Mouse (Mus musculus) lung, postnatal 0 days (tissue): Measurements from ENCODE around the gene Brf1. TPM values are rescaled to one million over a fixed set of nuclear protein-coding genes. Genes with fewer than 3 reads are reported as not detected.

Source experiments
- ATAC-seq: fragments of 200-750 bp; cut with Nextera tagmentation; 2 replicates; pipeline ENCODE4 v1.8.0; 2017; ENCODE audit warnings: moderate library complexity
- DNase-seq: peaks from one replicate; pipeline ENCODE4 v3.0.0-alpha.2; 2016; ENCODE audit warnings: low spot score
- H3K27ac ChIP-seq: fragments of 300-500 bp; sonication (generic); 2 replicates; pipeline ENCODE4 v1.5.1; 2014; ENCODE audit warnings: antibody characterized with exemption, mild to moderate bottlenecking, low read length, mixed read lengths
- H3K27me3 ChIP-seq: fragments of 300-500 bp; sonication (generic); replicated peaks from 2 replicates; pipeline ENCODE4 v1.6.1; 2014; ENCODE audit warnings: low read length, mixed read lengths; ENCODE audit not compliant: insufficient read depth
- H3K36me3 ChIP-seq: fragments of 300-500 bp; sonication (generic); 2 replicates; pipeline ENCODE4 v1.6.1; 2014; ENCODE audit warnings: low read length, mixed read lengths; ENCODE audit not compliant: insufficient read depth
- H3K4me1 ChIP-seq: fragments of 300-500 bp; sonication (generic); 2 replicates; pipeline ENCODE4 v1.6.1; 2014; ENCODE audit warnings: antibody characterized with exemption, low read depth, low read length, mixed read lengths; ENCODE audit not compliant: insufficient read depth
- H3K4me2 ChIP-seq: fragments of 300-500 bp; sonication (generic); replicated peaks from 2 replicates; pipeline ENCODE4 v1.6.1; 2014; ENCODE audit warnings: low read depth, mild to moderate bottlenecking, low read length, moderate library complexity, mixed read lengths
- H3K4me3 ChIP-seq: fragments of 300-500 bp; sonication (generic); 2 replicates; pipeline ENCODE4 v1.5.1; 2014; ENCODE audit warnings: low read depth, low read length
- H3K9ac ChIP-seq: fragments of 300-500 bp; sonication (generic); replicated peaks from 2 replicates; pipeline ENCODE4 v1.6.1; 2014; ENCODE audit warnings: low read depth, mild to moderate bottlenecking
- H3K9me3 ChIP-seq: fragments of 300-500 bp; sonication (generic); 2 replicates; pipeline ENCODE4 v1.6.1; 2016; ENCODE audit warnings: low read length, mixed read lengths
- CTCF ChIP-seq: IDR thresholded peaks from 2 replicates; pipeline ENCODE4 v1.5.1; 2016; ENCODE audit warnings: antibody characterized with exemption, mild to moderate bottlenecking
- EP300 ChIP-seq: IDR thresholded peaks from 2 replicates; pipeline ENCODE4 v1.6.1; 2016; ENCODE audit warnings: antibody characterized with exemption, mild to moderate bottlenecking, control low read depth
- WGBS: fragments of 180-500 bp; shearing (Covaris S2); extraction: QIAGEN DNeasy Blood & Tissue Kit; methylation state at CpG from one replicate; pipeline ENCODE4 v1.1.7; 2014; 5-methylcytosine and 5-hydroxymethylcytosine counted together
- polyA plus RNA-seq: library from polyadenylated mRNA; unstranded; fragments of >200 nt; fragmentation: Nextera tagmentation; extraction: Ambion mirVana; gene quantifications from 2 replicates; pipeline ENCODE4 v1.2.1, GENCODE M21; 2015

Brf1 gene
- polyA plus RNA-seq, 1 experiment from 2014 or later, result 38.8 TPM

- DNase-seq (no peak), ATAC-seq (no peak)
- Histone ChIP-seq H3K4me1 (peaks cover 8% of the 10 kb centered on the region; the same call in 1 of the 2 replicates), H3K36me3 (no peaks in the 10 kb centered on the region), H3K27me3 (no peaks in the 10 kb centered on the region), H3K4me2 (no peak overlapping the region), H3K9me3 (no peaks in the 10 kb centered on the region), H3K9ac (no peak overlapping the region), H3K4me3 (no peak overlapping the region), H3K27ac (no peak overlapping the region)
- TF ChIP-seq EP300 (no peak), CTCF (peak; percentile 37)
- 45% methylated on average over 2 of the region's 2 CpGs for WGBS
Observed at GRCm38 (mm10) chr12:113002667-113003066, 2.2 kb upstream of the Brf1 start.

- Histone ChIP-seq H3K36me3 (no peaks in the 10 kb centered on the region), H3K4me3 (peak overlapping the region; percentile 91), H3K27ac (peak overlapping the region; percentile 82), H3K4me2 (peak overlapping the region; percentile 58), H3K27me3 (no peaks in the 10 kb centered on the region), H3K9ac (0 out of 2 replicates have a peak overlapping the region, but pooled peaks have one; percentile 16), H3K9me3 (no peaks in the 10 kb centered on the region), H3K4me1 (peaks cover 8% of the 10 kb centered on the region; the same call in 1 of the 2 replicates)
- TF ChIP-seq CTCF, result no peak
- TF ChIP-seq EP300, result no peak
- no peak for DNase-seq
- ATAC-seq, result no peak
- WGBS, result 2% methylated on average over 5 of the region's 5 CpGs
Observed at GRCm38 (mm10) chr12:113001133-113001474, 600 bp upstream of the Brf1 start.

DNA sequence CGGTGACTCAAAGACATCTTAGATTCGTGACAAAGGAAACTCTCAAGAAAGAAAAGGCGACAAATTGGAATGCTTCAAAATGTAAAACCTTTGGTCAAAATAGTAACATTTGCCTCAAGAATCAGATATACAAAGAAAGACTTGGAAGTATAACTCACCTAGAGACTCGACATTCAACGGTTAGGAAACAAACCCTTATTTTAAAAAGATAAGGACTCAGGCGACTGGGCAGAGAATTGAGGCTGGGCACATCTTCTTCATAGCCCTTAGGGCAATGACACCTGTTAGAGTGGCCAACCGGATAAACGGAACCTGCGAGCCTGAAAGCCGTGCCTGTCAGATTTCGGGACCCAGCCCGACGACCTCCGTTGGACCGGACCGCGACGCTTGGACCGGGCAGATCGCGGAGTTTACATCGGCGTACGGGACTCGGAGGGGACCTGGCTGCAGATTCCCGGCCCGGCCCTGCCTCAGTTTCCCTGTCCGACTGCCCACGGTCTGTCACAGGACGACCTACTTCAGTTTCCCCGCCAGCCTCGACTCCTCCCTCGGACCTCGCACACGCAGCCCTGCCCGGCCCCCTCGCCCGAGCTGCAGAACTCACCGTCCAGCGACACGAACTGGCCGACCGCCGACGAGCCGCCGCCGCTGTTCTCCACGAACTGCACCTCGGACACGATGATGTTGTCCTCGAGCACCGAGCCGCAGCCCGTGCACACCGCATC lies 773 bp downstream of the Brf1 start:
- H3K36me3 ChIP-seq, result no peaks in the 10 kb centered on the region
- DNase-seq (peak; percentile 64), ATAC-seq (peak; percentile 2; the same call in 1 of the 2 replicates)
- no peak for TF ChIP-seq EP300
- TF ChIP-seq CTCF, result no peak
- H3K27me3 ChIP-seq, result no peaks in the 10 kb centered on the region
- peak overlapping the region; percentile 88 for H3K4me2 ChIP-seq
- H3K4me1 ChIP-seq, result peaks cover 8% of the 10 kb centered on the region; the same call in 1 of the 2 replicates
- under 1% methylated on average over 56 of the region's 56 CpGs for WGBS
- H3K9ac ChIP-seq, result peak overlapping the region; percentile 89
- H3K9me3 ChIP-seq, result no peaks in the 10 kb centered on the region
- H3K4me3 ChIP-seq, result peak overlapping the region; percentile 91
- peak overlapping the region; percentile 98 for H3K27ac ChIP-seq

GRCm38 (mm10) chr12:112994153-112994552 lies 6.4 kb downstream of the Brf1 start:
- ATAC-seq (no peak), DNase-seq (no peak)
- Histone ChIP-seq H3K4me3 (no peak overlapping the region), H3K4me1 (peaks cover 4% of the 10 kb centered on the region; the same call in 1 of the 2 replicates), H3K36me3 (peaks cover 8% of the 10 kb centered on the region; the same call in 1 of the 2 replicates), H3K27me3 (no peaks in the 10 kb centered on the region), H3K27ac (no peak overlapping the region), H3K9ac (no peak overlapping the region), H3K9me3 (no peaks in the 10 kb centered on the region), H3K4me2 (no peak overlapping the region)
- WGBS, result 64% methylated on average over 4 of the region's 4 CpGs
- no peak for TF ChIP-seq EP300
- TF ChIP-seq CTCF, result no peak

DNA sequence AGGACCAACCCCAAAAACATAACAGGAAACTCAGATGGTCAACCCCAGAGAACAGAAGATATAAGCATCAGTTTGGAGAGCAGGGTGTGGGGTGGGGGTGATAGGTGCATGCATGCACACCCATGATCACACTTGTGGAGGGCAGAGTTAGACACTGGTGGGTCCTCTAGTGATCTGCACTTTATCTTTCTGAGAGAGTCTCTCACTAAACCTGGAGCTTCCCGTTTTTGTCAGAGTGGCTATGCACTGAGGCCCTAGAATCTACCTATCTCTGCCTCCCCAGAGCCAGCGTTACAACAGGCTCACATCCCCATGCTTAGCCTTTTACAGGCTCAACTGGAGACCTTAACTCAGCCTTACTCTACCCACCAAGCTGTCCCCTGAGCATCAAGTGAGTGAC lies 9.1 kb downstream of the Brf1 start:
- Histone ChIP-seq H3K36me3 (peaks cover 13% of the 10 kb centered on the region), H3K27me3 (no peaks in the 10 kb centered on the region), H3K9me3 (no peaks in the 10 kb centered on the region), H3K27ac (no peak overlapping the region), H3K4me2 (no peak overlapping the region), H3K4me3 (no peak overlapping the region), H3K4me1 (no peaks in the 10 kb centered on the region), H3K9ac (no peak overlapping the region)
- WGBS, result 82% methylated on average over 2 of the region's 2 CpGs
- TF ChIP-seq CTCF (no peak), EP300 (no peak)
- DNase-seq (no peak), ATAC-seq (no peak)

GRCm38 (mm10) chr12:112990706-112991405 lies 9.6 kb downstream of the Brf1 start:
- Histone ChIP-seq H3K9ac (no peak overlapping the region), H3K4me1 (no peaks in the 10 kb centered on the region), H3K4me3 (no peak overlapping the region), H3K36me3 (peaks cover 16% of the 10 kb centered on the region), H3K4me2 (no peak overlapping the region), H3K27me3 (no peaks in the 10 kb centered on the region), H3K27ac (no peak overlapping the region), H3K9me3 (no peaks in the 10 kb centered on the region)
- DNase-seq (no peak), ATAC-seq (no peak)
- TF ChIP-seq CTCF, result no peak
- no peak for TF ChIP-seq EP300
- WGBS, result 72% methylated on average over 5 of the region's 5 CpGs
